Mouse (Mus musculus) forebrain, embryonic 12.5 days (tissue): ENCODE data around the gene Nt5dc3. TPM values are rescaled to one million over a fixed set of nuclear protein-coding genes. Genes with fewer than 3 reads are reported as not detected.

Source experiments
- ATAC-seq: fragments of 200-750 bp; cut with Nextera tagmentation; 2 replicates; pipeline ENCODE4 v1.8.0; 2017; ENCODE audit warnings: moderate TSS enrichment; ENCODE audit not compliant: low FRiP score
- H3K27ac ChIP-seq: fragments of 300-500 bp; sonication (generic); 2 replicates; pipeline ENCODE4 v1.5.1; 2016; ENCODE audit warnings: mild to moderate bottlenecking
- H3K27me3 ChIP-seq: fragments of 300-500 bp; sonication (generic); 2 replicates; pipeline ENCODE4 v1.6.1; 2016; ENCODE audit warnings: mild to moderate bottlenecking
- H3K36me3 ChIP-seq: fragments of 300-500 bp; sonication (generic); replicated peaks from 2 replicates; pipeline ENCODE4 v1.6.1; 2016; ENCODE audit warnings: mild to moderate bottlenecking
- H3K4me1 ChIP-seq: fragments of 300-500 bp; sonication (generic); 2 replicates; pipeline ENCODE4 v1.6.1; 2016
- H3K4me2 ChIP-seq: fragments of 300-500 bp; sonication (generic); 2 replicates; pipeline ENCODE4 v1.6.1; 2016; ENCODE audit warnings: mild to moderate bottlenecking, moderate library complexity
- H3K4me3 ChIP-seq: fragments of 300-500 bp; sonication (generic); replicated peaks from 2 replicates; pipeline ENCODE4 v1.5.1; 2016; ENCODE audit warnings: mild to moderate bottlenecking
- H3K9ac ChIP-seq: fragments of 300-500 bp; sonication (generic); 2 replicates; pipeline ENCODE4 v1.6.1; 2016; ENCODE audit warnings: mild to moderate bottlenecking
- H3K9me3 ChIP-seq: fragments of 300-500 bp; sonication (generic); 2 replicates; pipeline ENCODE4 v1.6.1; 2016
- WGBS: fragments of 180-500 bp; shearing (Covaris S2); methylation state at CpG from one replicate; pipeline ENCODE4 v1.1.7; 2016; 5-methylcytosine and 5-hydroxymethylcytosine counted together
- polyA plus RNA-seq: library from polyadenylated mRNA; unstranded; fragments of >200 nt; fragmentation: Nextera tagmentation; extraction: Ambion mirVana; gene quantifications from 2 replicates; pipeline ENCODE4 v1.2.1, GENCODE M21; 2016

Nt5dc3 gene
- polyA plus RNA-seq, 1 experiment from 2014 or later = 2.4 TPM

GRCm38 (mm10) chr10:86862496-86862895, 83.7 kb downstream of the Nt5dc3 start:
- ATAC-seq = no peak
- H3K27ac ChIP-seq = no peak overlapping the region
- H3K36me3 ChIP-seq = no peaks in the 10 kb centered on the region
- H3K9ac ChIP-seq = no peak overlapping the region
- no peak overlapping the region for H3K4me3 ChIP-seq
- WGBS = 90% methylated on average over 6 of the region's 6 CpGs
- H3K27me3 ChIP-seq = no peaks in the 10 kb centered on the region
- no peaks in the 10 kb centered on the region for H3K9me3 ChIP-seq
- no peak overlapping the region for H3K4me2 ChIP-seq
- no peaks in the 10 kb centered on the region for H3K4me1 ChIP-seq

GRCm38 (mm10) chr10:86863429-86863828, 84.6 kb downstream of the Nt5dc3 start:
- H3K4me1 ChIP-seq = no peaks in the 10 kb centered on the region
- no peaks in the 10 kb centered on the region for H3K36me3 ChIP-seq
- H3K4me3 ChIP-seq = no peak overlapping the region
- H3K27ac ChIP-seq = no peak overlapping the region
- H3K9ac ChIP-seq = no peak overlapping the region
- no peaks in the 10 kb centered on the region for H3K9me3 ChIP-seq
- 87% methylated on average over 6 of the region's 6 CpGs for WGBS
- ATAC-seq = no peak
- no peak overlapping the region for H3K4me2 ChIP-seq
- no peaks in the 10 kb centered on the region for H3K27me3 ChIP-seq

- no peaks in the 10 kb centered on the region for H3K4me1 ChIP-seq
- ATAC-seq = no peak
- WGBS = 82% methylated on average over 7 of the region's 7 CpGs
- H3K4me2 ChIP-seq = no peak overlapping the region
- no peak overlapping the region for H3K27ac ChIP-seq
- no peak overlapping the region for H3K4me3 ChIP-seq
- no peak overlapping the region for H3K9ac ChIP-seq
- no peaks in the 10 kb centered on the region for H3K9me3 ChIP-seq
- no peaks in the 10 kb centered on the region for H3K27me3 ChIP-seq
- H3K36me3 ChIP-seq = no peaks in the 10 kb centered on the region
Measured at GRCm38 (mm10) chr10:86872121-86872520, 93.3 kb downstream of the Nt5dc3 start.

DNA sequence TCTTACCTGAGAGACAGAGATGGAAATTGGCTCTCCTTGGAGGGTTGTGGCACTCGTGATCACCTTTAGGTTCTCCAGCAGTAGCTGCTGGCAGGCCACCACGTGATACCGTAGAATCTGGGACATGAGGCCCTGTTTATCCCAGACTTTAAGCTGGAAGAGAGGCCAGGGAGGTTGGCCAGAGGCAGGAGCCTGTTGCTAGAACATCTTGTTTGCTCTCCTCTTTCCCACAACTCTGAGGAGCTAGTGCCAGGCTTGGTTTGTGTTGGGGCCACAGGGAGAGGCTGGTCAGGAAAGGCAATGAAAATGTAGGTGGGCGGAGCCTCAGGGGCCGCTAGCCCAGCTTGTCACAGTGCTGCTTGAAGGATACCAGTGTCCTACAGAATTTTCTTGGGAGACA, 93.8 kb downstream of the Nt5dc3 start:
- ATAC-seq = no peak
- WGBS = 76% methylated on average over 5 of the region's 5 CpGs
- H3K27me3 ChIP-seq = no peaks in the 10 kb centered on the region
- no peaks in the 10 kb centered on the region for H3K36me3 ChIP-seq
- H3K4me2 ChIP-seq = no peak overlapping the region
- no peak overlapping the region for H3K9ac ChIP-seq
- H3K4me1 ChIP-seq = no peaks in the 10 kb centered on the region
- H3K4me3 ChIP-seq = no peak overlapping the region
- no peak overlapping the region for H3K27ac ChIP-seq
- no peaks in the 10 kb centered on the region for H3K9me3 ChIP-seq

- H3K27me3 ChIP-seq = no peaks in the 10 kb centered on the region
- whole genome bisulfite sequencing = 90% methylated on average over 7 of the region's 7 CpGs
- H3K9me3 ChIP-seq = no peaks in the 10 kb centered on the region
- ATAC-seq = no peak
- H3K36me3 ChIP-seq = no peaks in the 10 kb centered on the region
- H3K4me1 ChIP-seq = no peaks in the 10 kb centered on the region
- H3K4me3 ChIP-seq = no peak overlapping the region
- H3K9ac ChIP-seq = no peak overlapping the region
- H3K4me2 ChIP-seq = no peak overlapping the region
- H3K27ac ChIP-seq = no peak overlapping the region
Measured at GRCm38 (mm10) chr10:86878721-86879120, 99.9 kb downstream of the Nt5dc3 start.

- Histone ChIP-seq H3K36me3 (no peaks in the 10 kb centered on the region), H3K4me3 (no peak overlapping the region), H3K27ac (no peak overlapping the region), H3K4me2 (no peak overlapping the region), H3K4me1 (no peaks in the 10 kb centered on the region), H3K9me3 (no peaks in the 10 kb centered on the region), H3K27me3 (no peaks in the 10 kb centered on the region), H3K9ac (no peak overlapping the region)
- WGBS = 46% methylated on average over 5 of the region's 5 CpGs
- no peak for ATAC-seq
Measured at GRCm38 (mm10) chr10:86880071-86880806, 101.4 kb downstream of the Nt5dc3 start.

DNA sequence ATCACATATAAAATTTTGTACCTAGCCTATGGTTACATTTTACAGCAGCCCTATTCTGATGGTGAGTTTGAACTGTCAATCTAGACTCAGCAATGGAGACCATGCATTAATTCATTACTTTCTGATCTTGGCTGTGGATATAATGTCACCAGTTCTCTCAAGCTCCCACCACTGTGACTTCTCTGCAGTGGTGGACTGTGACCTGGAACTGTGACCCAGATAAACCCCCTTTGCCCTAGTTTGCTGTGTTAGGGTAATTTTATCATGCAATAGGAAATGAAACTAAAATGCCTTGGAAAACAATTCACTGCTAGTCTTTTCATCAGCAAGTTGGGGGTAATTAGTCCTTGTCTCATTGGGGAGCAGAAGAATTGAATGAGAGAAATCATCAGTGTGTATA, 102.6 kb downstream of the Nt5dc3 start:
- Histone ChIP-seq H3K27ac (no peak overlapping the region), H3K9me3 (no peaks in the 10 kb centered on the region), H3K36me3 (no peaks in the 10 kb centered on the region), H3K4me1 (no peaks in the 10 kb centered on the region), H3K27me3 (no peaks in the 10 kb centered on the region), H3K4me2 (no peak overlapping the region), H3K4me3 (no peak overlapping the region), H3K9ac (no peak overlapping the region)
- ATAC-seq = no peak

DNA sequence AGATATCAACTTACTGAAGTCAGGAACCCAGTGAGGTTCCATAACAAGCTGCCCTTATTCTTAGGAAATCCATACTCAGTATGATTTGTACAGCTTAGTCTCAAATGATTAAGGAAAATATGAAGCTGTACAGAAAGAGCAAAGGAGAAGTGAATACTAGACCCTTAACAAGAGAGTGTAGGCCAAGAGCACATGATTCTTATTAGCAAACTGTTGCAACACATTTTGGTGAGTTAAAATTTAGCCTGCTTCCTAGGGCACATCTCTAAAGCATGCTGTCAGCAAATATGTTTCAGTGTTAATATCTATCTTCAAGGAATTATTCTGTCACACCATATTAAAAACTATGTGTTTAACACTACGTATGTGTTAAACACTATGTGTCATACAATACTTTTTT, 107.6 kb downstream of the Nt5dc3 start:
- Histone ChIP-seq H3K27me3 (no peaks in the 10 kb centered on the region), H3K4me1 (no peaks in the 10 kb centered on the region), H3K9me3 (no peaks in the 10 kb centered on the region), H3K9ac (no peak overlapping the region), H3K4me3 (no peak overlapping the region), H3K36me3 (no peaks in the 10 kb centered on the region), H3K27ac (no peak overlapping the region), H3K4me2 (no peak overlapping the region)
- ATAC-seq = no peak
- WGBS = 86% methylated on average over 1 of the region's 1 CpGs

Other genes with a start within 250 kb of the Nt5dc3 start
- gene Hsp90b1, start 73.5 kb upstream of the Nt5dc3 start, polyA plus RNA-seq = 468 and 481 TPM in 2 replicates
- 2.9 and 3.0 TPM in 2 replicates for gene Ttc41, start 73.2 kb upstream of the Nt5dc3 start, polyA plus RNA-seq
- gene Gm49358, start 15.0 kb upstream of the Nt5dc3 start, polyA plus RNA-seq = not detected in 2 replicates
- gene Stab2, start 229.0 kb downstream of the Nt5dc3 start, polyA plus RNA-seq = 0.10 TPM in 1 of 2 replicates, not detected in the other